Mouse (Mus musculus) ES-CJ7 (cell line): ENCODE measurements around the gene Mecom.

Experiments used
- DNase-seq: peaks from one replicate; pipeline ENCODE4 v3.0.0; 2011; ENCODE audit warnings: low read depth, low spot score

Gene Mecom

DNA sequence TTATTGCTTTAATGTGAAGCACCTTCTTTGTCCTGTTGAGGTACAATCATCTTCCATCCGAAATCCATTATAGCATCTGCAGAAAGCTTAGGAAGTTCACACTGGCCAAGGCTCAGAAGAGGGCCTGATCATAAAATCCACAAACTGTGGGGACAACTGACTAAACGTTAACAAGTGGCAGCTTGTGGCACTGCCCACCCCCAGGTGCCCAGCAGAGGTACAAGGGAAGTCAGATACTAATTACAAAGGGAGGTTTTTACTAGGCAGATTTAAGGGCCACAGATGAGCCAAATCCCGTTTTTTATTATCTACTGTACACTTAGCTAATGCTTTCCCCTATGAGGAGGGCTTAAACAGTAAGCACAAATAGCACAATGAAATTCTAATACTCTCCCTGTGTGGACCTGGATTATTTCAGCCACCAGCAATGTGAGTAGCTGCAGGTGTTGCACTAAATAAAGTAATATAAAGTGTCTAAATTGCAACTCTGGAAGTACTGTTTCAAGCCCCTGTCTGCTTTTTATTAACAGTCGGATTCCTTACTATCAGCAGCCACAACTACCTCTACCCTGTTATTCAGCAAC, 443.2 kb downstream of the Mecom start:
- no peak for DNase-seq

DNA sequence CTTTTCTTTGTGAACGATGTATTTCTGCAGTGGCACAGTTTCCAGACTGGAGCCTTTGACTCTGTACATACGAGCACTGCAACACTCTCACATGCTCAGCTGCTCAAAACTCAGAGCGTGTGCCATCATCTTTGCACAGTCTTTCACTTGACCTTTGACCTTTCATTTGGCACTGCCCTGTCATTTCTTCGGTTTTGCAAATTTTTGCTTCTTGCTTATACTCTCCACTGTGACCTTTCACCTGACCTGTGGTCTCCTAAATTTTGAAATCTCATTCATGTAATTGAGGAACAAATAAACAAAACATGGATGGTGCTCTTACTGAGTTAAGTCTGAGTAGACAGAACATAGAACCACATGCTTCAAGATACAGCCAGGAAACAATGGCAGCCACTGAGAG, 446.7 kb downstream of the Mecom start:
- no peak for DNase-seq

DNA sequence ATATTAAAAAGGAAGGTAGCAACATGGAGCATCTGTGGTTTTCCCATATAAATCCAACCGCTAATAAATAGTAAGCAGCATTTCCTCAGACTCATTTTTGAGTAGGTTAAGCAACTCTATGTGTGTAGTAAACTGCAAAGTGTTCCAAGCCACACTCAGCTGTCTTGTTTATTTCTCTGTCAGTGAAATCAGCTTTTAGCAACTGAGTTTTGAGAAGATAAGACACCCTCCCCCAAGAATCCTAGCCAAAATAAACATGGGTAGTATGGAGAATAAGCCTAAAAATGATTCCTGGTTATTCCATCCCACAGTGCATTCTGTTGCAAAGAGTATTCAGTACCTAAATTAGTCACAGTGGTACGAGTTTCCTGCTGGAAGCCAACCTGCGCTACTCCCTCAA, 450.1 kb downstream of the Mecom start:
- no peak for DNase-seq

DNA sequence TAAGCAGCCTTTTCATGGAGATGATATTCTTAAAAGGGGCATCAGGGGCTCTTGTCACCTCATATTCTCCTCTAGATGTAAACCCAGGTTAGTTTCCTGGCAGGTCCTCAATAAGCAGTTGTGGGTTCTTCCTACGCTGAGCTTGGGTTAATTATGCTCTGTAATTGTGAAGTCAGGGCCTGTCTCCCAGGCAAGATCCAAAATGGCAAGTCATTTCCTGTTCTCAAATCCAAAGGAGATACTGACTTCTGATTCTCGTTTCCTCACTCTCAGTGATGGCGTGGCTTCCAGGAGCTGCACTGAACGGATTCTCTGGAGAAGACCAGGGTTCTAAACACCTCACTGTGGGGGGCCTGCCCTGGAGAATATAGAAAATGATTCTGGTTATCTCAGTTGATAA, 450.7 kb downstream of the Mecom start:
- no peak for DNase-seq

DNA sequence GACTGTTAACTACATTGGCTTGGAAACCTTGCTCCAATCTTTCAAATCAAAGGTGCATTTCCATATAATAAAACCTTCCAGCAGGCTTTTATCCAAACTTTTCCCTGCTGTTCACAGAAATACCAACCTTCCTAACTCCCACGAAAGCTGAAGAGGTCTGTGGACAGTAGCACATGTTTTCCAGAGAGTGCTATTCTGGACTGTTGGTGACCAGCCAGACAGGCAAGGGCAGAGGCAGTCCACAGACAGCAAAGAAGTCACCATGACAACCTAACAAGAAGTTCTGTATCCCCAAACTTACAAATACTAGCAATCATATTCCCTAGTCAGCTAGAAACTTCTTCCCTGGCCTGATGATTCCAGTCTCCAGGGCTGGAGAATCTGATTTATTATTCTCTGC, 454.8 kb downstream of the Mecom start:
- no peak for DNase-seq

DNA sequence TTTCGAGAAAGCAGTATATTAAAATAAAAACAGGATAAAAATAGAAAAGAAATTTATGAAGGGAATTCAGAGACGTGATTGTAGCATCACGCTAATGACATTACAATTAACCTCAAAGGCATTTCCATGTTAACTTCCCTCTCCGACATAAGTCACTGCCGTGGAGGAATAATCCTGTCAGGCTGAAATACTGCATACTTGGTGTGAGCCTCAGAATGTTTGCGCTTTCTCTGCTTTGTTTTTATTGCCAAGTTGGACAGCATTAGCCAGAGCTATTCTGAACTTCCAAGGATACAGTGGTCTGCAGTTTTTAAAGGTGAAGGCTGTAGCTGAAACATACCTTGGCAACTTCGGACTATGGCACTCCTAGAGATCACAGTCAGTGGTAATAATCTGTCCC, 455.3 kb downstream of the Mecom start:
- no peak for DNase-seq

DNA sequence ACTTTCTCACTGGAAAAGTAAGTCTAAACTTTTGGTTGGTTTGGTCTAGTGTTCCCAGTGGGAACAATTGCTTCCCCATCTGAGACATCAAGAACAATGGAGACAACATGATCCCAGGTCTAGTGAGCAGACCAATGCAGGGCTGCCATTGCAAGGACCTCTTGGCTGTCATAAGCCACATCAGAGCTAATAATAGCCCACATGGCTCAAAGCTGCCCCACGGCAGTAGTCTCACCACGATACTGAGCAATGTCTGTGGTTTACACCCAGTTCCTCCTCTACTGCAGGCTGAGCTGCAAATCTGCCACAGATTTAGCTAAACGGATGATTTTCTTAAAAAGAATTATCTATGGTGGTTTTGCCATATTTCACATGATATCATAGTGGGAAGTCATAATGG, 455.9 kb downstream of the Mecom start:
- DNase-seq, result no peak

DNA sequence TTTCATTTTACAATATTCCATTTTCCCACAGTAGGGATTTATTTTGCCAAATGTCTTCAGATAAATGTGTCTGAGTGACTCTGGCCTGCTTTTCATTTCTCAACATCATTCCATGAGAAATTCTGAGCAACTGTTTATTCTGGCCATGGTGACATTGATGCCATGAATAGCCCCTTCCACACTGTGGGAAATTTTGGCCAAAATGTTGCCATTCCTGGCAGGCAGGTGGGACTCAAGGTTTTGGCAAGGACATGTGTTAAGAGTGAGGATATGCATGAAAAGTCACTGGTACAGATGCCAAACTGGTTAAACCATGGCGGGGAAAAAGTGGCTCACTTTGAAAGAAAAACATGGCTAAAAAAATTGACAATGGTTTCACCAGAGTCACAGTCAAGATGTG, 456.4 kb downstream of the Mecom start:
- no peak for DNase-seq

DNA sequence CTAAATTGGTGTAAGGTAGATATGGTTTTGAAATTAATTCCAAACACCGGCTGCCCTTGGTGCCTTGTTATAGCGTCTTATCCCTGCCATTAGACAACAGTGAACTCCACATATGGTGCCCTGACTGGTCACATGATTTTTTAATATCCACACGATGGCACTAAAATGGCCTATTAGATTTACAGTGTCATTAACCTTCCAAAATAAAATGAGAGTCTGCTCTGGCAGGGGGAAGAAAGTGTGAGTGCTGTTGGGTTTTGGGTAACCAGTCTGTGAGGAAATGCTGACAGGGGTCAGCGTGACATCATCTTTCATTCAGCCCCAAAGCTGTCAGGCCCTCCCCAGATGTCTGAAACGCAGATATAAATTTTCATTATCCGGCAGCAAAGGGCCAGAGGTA, 461.7 kb downstream of the Mecom start:
- DNase-seq, result no peak

DNA sequence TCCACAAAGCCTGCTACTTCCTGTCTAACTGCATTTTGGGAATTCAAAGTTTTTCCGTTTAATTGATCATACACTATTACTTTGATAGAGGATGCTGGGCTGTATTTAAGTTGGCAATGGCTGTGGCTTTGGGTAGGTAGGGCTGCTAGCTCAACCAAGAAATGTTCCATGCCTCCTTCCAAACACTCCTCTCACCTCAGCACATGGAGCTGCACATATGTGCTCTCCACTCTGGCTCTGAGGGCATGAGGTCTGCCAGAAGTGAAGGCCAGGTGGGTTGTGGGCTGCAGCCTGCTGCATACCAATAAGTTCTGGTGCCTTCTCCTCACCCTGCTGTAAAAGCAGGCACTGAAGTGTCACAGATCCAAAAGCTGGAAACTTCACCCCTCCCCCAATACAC, 464.0 kb downstream of the Mecom start:
- no peak for DNase-seq

DNA sequence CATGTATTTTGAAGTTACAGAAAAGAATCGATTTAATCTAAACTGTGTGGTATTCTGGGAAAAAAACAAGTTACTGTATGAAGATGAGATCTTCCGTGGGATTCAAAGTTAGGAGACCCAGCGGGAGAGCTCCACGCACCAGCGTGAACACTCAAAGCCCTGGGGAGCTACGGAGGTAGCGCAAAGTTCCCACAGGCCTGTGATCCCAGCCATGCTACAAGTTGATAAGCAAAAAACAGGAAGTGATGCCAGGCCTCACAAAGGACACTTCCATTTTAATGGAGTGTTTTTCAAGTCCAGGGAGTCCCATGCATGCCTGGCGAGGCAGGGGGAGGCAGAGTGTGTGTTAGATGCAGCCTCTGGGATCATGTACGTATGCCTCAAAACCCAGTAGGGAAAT, 464.5 kb downstream of the Mecom start:
- no peak for DNase-seq

DNA sequence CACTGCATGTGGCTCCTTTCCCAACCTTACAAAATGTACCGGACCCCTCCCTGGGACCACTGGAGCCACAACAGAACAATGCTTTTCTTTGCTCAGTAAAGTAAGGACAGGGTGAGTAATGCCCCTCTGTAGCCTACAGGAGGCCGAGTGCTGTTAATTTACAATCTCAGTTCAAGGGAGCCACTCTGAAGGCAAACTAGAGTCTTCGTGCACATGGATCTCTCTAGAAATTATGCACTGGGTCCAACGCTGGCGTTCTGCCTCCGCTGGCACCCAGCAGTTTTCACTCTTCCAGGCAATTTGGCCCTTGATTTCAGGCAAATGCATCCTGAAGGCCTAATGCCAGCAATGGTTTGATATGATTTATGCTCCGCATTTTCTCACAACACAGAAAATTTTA, 467.0 kb downstream of the Mecom start:
- DNase-seq, result peak; percentile 9

DNA sequence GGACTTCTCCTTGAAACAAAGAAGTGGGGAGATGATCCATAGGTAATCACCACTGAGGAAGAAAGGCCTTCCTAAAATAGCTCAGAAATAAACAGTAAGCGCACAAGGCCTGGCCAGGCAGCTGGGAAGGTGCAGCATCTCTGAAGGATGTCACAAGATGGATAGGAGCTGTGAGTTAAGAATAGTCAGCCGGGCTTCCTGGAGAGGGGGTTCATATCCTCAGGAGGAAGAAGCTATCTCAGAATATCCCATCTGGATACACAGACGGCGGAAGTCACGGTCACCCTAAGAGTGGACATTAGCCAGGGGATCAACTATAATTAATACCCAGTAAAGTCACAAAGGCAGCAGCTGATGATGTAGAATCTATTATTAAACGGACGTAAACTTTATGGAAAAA, 471.3 kb downstream of the Mecom start:
- no peak for DNase-seq

DNA sequence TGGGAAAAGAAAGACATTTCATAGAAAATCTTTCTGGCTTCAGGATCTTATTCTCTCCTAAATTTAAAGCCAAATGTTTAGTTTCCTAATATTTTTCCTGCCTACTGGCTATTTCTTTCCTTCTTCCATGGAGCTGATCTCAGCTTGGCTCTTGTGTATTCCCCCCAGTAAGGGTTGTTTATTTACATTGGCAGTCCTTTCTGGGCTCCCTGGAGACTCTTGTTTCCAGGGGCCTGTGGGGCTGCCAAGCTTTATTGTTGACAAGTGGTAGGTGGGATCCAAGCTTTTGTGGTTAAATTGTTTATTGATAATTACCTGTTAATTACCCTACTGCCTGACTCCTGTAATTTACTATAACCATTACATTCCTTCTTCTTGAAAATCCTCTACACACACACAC, 476.5 kb downstream of the Mecom start:
- DNase-seq, result no peak

DNA sequence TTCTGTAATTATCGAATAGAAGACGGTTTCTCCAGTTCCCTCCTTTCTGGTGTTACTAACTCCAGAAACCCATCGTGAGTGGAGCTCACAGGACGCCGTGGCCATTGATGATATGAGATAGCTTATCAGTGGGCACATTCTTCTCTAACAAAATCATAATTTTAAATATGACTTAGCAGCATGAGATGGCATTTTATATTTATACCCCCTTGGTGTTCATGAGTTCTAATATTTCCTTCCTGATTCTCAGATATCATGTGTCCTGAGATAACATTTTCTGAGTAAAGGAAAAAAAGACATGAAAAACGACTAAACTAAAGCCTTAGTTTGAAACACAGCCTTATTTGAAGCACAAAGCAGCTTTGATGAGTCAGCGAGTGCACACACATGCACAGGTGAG, 481.3 kb downstream of the Mecom start:
- no peak for DNase-seq

DNA sequence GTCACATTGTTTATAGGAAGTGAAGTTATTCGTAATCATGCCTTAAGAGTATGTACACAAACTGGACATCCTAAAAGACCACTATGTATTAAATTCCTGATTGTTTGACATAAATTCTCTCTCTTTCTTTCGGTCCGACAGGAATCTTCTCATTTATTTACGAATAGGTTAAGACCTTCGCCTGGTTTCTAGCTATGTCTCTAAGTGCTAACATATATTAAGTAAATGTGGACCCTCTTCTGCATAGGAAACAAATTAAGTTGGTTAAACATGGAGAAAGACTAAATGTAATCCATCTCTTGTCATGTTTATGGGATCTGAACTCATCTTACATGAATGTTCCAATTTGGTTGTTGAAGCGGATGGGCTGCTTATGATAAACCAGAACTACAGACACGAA, 487.8 kb downstream of the Mecom start:
- no peak for DNase-seq

DNA sequence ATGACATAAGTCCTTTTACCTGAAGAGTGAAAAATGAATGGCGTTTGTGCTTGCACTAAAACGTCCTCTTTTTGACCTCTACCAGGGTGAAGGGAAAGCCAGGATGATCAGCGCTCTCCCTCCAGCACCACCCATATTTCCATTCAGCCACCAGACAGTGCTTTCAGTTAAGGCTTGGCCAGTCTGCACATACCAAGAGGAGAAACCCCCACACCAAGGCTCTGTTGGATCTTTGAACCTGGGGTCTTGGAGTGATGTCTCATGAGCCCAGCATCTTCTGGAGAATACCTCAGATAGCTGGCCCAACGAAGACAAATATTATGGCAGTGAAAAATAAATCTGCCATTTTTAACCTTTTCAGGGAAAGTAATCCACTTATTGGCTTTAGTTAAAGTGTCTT, 488.2 kb downstream of the Mecom start:
- DNase-seq, result no peak

DNA sequence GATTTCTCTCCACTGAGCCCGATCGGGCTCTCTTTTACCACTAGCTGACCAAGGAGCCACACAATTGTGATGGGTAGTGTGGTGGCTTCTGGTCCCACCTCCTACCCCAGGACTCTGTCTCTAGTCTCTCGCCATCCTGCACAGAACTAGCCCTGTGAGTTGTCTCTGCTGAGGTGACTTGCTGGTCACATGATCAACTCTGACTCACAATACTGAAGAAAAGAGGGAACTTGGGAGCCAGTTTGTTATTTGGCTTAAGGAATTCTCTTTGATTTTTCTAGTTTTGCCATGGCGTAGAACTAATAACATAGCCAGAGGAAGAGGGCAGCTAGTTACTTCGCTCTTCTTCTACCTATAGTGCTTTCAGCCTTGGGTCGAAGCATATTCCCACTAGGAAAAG, 496.5 kb downstream of the Mecom start:
- no peak for DNase-seq

DNA sequence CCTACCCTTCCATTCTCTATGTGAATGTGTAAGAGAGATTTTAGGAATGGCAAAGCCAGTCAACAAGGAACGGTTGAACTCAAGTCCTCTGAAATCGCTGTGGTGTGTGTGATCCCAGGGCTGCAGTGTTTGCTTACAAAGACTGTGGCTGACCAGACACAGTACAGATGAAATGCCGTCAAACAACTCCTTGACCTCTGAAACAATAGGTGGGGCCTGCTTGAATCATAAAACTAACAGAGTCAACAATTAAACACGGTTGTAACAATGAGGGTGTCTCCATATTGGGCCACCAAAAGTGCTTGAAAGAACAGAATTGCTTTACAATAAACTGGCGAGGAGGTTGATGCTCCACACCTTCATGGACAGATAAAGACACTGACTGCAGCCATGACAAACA, 497.0 kb downstream of the Mecom start:
- no peak for DNase-seq

DNA sequence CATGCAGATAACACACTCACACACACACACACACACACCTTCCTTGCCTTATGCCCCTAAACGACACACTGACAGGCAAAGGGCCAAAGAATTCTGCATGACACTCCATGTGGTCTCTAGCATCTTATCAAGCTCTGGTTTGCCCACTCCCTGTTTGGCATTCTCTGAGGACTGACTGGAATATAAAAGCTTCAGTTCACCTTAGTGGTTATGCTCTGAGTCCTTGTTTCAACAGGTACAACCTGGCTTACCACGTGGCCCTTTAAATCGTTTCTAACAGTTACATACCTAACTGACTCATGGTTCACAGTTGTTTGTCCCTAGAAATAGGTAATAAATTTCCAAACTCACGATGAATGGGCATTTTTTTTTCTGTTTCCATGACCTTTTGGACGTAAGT, 499.0 kb downstream of the Mecom start:
- no peak for DNase-seq

DNA sequence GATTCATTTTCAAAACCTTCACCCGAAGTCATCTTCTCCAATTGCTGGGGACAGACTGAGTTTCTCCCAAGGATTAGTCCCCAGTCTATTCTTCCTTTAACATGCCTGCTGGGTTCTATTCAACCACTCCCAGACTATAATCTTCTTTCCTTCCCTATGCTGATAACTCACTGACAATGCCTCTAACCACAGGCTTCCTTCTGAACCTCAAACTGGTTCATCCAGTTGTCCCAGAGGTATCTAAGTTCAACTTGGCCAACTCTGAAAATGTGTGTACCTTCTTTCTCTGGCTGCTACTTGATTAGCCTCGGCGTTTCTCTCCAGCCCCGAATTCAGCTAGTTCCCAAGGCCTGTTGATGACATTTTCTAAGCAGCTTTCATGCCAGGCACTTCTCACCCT, 499.7 kb downstream of the Mecom start:
- no peak for DNase-seq

DNA sequence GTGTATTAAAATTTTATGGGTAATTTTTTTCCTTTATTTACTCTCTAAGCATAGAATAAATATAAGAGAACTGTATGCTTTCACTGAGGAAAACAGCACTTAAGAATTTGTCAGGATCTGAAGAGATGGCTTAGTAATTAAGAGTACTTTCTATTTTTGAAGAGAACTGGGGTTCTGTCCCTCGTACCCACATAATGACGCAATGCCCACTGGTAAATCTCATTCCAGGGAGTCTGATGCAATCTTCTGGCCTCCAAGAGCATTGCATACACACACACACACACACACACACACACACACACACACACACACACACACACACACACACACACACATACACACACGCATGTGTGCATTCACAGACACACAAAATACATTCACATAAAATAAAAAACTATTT, 504.3 kb downstream of the Mecom start:
- DNase-seq, result no peak

DNA sequence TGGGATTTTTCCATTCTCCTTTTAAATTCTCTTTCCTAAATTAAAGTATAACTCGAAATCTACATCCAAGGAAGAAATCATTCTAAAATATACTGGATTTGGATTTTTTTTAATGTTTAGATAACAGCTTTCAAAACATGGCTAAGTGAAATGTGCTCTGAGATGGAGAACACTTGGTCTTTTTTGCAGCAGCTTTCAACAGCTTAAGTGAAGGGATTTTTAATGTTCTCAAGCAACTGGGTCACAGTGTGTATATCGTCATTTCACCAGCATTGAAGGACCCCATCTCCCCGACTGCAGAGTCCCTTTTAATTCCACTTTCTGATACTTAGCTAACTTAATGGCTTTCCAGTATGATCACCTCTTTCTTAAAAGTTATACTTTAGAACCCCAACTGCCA, 509.3 kb downstream of the Mecom start:
- DNase-seq, result no peak

DNA sequence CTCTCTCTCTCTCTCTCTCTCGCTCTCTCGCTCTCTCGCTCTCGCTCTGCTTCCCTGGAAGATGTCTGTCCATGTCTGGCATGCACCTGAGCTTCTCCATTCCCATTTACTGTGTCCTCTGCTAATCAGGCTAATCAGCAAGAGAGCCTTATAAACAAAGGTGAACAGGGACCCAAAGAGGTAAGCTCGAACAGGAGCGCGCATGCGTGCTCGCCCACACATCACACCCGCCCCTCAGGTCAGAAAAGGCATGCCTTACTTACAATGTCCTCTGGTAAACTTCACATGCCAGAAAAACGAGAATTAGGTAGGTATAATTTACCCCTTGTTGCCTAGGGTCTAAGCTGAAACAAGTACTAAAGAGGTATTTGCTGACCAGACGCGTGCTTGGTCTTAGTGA, 527.8 kb downstream of the Mecom start:
- DNase-seq, result no peak

DNA sequence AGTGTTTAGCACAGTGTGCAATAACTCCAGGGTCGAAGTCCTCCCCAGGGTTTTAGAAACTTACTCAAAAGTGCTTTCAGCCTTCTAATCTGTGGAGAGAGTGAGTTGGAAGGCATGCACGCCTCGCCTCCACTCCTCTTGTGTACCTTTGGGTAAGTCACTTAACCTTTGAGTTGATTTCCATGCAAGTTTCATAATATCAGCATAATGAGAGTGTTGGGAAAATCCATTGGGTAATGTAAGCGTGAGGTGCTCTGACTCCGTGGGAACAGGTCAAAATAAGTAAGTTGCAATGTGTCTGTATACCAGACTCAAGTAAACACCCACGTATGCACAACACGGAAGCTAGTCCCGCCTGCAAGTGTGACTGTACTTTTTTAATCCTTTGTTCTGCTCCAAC, 528.4 kb downstream of the Mecom start:
- no peak for DNase-seq
